18 mouse cellular contexts compared by ENCODE assay signal in the genomic region with DNA sequence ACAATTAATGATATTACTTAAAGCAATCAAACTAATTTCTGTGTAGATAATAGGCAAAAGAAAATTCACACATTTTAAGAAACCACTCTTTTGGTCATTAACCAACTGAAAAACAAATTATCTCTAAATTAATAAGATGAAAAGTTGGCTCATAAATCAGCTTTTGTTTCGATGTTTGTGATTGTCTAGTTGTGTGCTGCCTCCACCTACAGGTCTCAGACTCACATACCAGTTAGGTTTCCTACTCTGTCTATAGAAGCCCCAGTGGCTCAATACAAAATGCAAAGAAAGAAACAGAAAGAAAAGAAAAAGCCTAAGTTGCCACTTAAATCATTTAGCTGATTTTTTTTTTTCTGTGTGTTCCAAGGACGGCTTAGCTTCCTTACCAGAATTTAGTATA. TPM values are rescaled to one million over a fixed set of nuclear protein-coding genes. Genes with fewer than 3 reads are reported as not detected.
DNase-seq lines count a peak whose midpoint lies in the region; ATAC-seq and TF ChIP-seq lines count a peak whose summit lies in the region.
"Had no signal": no experiment of that assay in that cellular context is flagged by ENCODE, and none has a peak within 500 bp of the region (broad histone marks: within the 10 kb centered on the region; RNA-seq: fewer than 3 reads in every experiment).

No protein-coding gene starts in this region.

- no peak for ATAC-seq in embryonic facial prominence, embryonic 11.5 days (replicated peaks; ENCODE audit: insufficient number of reproducible peaks, low FRiP score, low TSS enrichment, low read depth)
- ATAC-seq: Patski had no signal

- no peak overlapping the region for H3K4me2 ChIP-seq in embryonic facial prominence, embryonic 11.5 days (ENCODE audit: low read depth, low read length)

- TF ChIP-seq CTCF in left cerebral cortex, adult 2 months (IDR thresholded peaks at IDR 0.05), result peak; percentile 51

- intact Hi-C loops in left cerebral cortex, adult 2 months (cut with DNase I), result loop anchor here (1.0 to 10.0 kb wide), 5 partner anchors 97 to 1502 kb away; partner anchors contain the start of gene Gnpda2
- intact Hi-C loops in left cerebral cortex, postnatal 36 days (cut with DNase I), result loop anchor here (5.0 to 10.0 kb wide), 3 partner anchors 252 to 1499 kb away; partner anchors contain the start of genes Gabrg1 and Gnpda2

- H3K36me3 ChIP-seq in embryonic facial prominence, embryonic 11.5 days (replicated peaks; ENCODE audit: control insufficient read depth, insufficient read depth, low read depth, low read length), result no peaks in the 10 kb centered on the region
- H3K36me3 ChIP-seq in embryonic facial prominence, embryonic 10.5 days (replicated peaks), result no peaks in the 10 kb centered on the region

- DNase-seq in embryonic facial prominence, embryonic 11.5 days (ENCODE audit: low spot score), result peak; percentile 9
- no peak for DNase-seq in embryonic facial prominence, embryonic 10.5 days (ENCODE audit: low spot score)
- DNase-seq in left cerebral cortex, adult 2 months (ENCODE audit: extremely low spot score in 1 of 2, low spot score in 2 of 2), result no peak
- DNase-seq in left cerebral cortex, postnatal 36 days (ENCODE audit: low spot score in 2 of 2), result no peak
- peak; percentile 12 for DNase-seq in embryo, embryonic 11 days
- peak; percentile 39 for DNase-seq in retina, embryonic 14.5 days (ENCODE audit: low spot score)
- no peak for DNase-seq in frontal cortex, adult 2 months (ENCODE audit: extremely low spot score in 1 of 2, low spot score in 1 of 2)
- DNase-seq: B cell, adult 2 months; gastrocnemius, adult 2 months; heart, adult 11 months; lung, postnatal 14 days; spleen, adult 18-20 months; thymus, postnatal 25 days had no signal

- 91% methylated on average over 2 of the region's 2 CpGs for WGBS in embryonic facial prominence, embryonic 11.5 days
- WGBS in embryonic facial prominence, embryonic 10.5 days, result 82% methylated on average over 2 of the region's 2 CpGs

- H3K9me3 ChIP-seq in embryonic facial prominence, embryonic 11.5 days (replicated peaks; ENCODE audit: control insufficient read depth, low read length), result no peaks in the 10 kb centered on the region
- no peaks in the 10 kb centered on the region for H3K9me3 ChIP-seq in embryonic facial prominence, embryonic 10.5 days

- H3K27ac ChIP-seq in embryonic facial prominence, embryonic 11.5 days (replicated peaks; ENCODE audit: low read depth, low read length), result no peak overlapping the region
- no peak overlapping the region for H3K27ac ChIP-seq in embryonic facial prominence, embryonic 10.5 days (replicated peaks)
- no peak overlapping the region; the same call in 1 of the 2 replicates for H3K27ac ChIP-seq in left cerebral cortex, adult 2 months
- H3K27ac ChIP-seq: gastrocnemius, adult 2 months; stomach, postnatal 0 days had no signal

- no peak overlapping the region for H3K9ac ChIP-seq in embryonic facial prominence, embryonic 11.5 days (replicated peaks; ENCODE audit: low read length)

- no peaks in the 10 kb centered on the region for H3K27me3 ChIP-seq in embryonic facial prominence, embryonic 11.5 days (ENCODE audit: control insufficient read depth, insufficient read depth, low read length)
- H3K27me3 ChIP-seq in embryonic facial prominence, embryonic 10.5 days (replicated peaks; ENCODE audit: low read depth, poor library complexity, severe bottlenecking), result peaks cover 39% of the 10 kb centered on the region

- no peaks in the 10 kb centered on the region for H3K4me1 ChIP-seq in embryonic facial prominence, embryonic 11.5 days (ENCODE audit: control insufficient read depth, insufficient read depth, low read length)
- H3K4me1 ChIP-seq in embryonic facial prominence, embryonic 10.5 days, result peaks cover 3% of the 10 kb centered on the region; the same call in 1 of the 2 replicates

- H3K4me3 ChIP-seq in embryonic facial prominence, embryonic 11.5 days (ENCODE audit: low read depth, low read length), result no peak overlapping the region
- H3K4me3 ChIP-seq in embryonic facial prominence, embryonic 10.5 days, result no peak overlapping the region
- peak overlapping the region; percentile 81 for H3K4me3 ChIP-seq in left cerebral cortex, adult 2 months
- H3K4me3 ChIP-seq: erythroblast, embryonic 14.5 days; gastrocnemius, adult 2 months had no signal

RNA-seq across cellular contexts. Expression of gene Gabra2, which starts 1.8 kb away (rescaled TPM):
- 0.47 and 1.2 TPM in 2 replicates for polyA plus RNA-seq in embryonic facial prominence, embryonic 11.5 days (2014; fragmentation: Nextera tagmentation; extraction: Ambion mirVana)
- polyA plus RNA-seq in embryonic facial prominence, embryonic 10.5 days (2016; fragmentation: Nextera tagmentation; extraction: Ambion mirVana), result 0.84 and 0.93 TPM in 2 replicates
- 10 to 100 TPM; 91.3 to 96.7 TPM for total RNA-seq in left cerebral cortex, adult 2 months (2021)
- 10 to 100 TPM; 68.7 to 98.3 TPM for total RNA-seq in left cerebral cortex, postnatal 36 days (2021)
- polyA plus RNA-seq in frontal cortex, adult 2 months (2012; rRNA removed), result 46.2 and 57.3 TPM in 2 replicates
- total RNA-seq: common myeloid progenitor, adult 5-6 weeks had no signal
- polyA plus RNA-seq: erythroblast, embryonic 14.5 days; heart, postnatal 0 days; Patski had no signal

Comparison
In these comparisons a context has a peak if more than half of its experiments do, and no peak if none do; other contexts are left out.
1. DNase-seq: peak in embryonic facial prominence, embryonic 11.5 days (single experiment), embryo, embryonic 11 days (single experiment) and retina, embryonic 14.5 days (single experiment); none in embryonic facial prominence, embryonic 10.5 days (single experiment), left cerebral cortex, adult 2 months (0 of 2), left cerebral cortex, postnatal 36 days (0 of 2) and frontal cortex, adult 2 months (0 of 2).
2. RNA of gene Gabra2, which starts 1.8 kb away (polyA plus RNA-seq): 46.2 to 57.3 TPM in frontal cortex, adult 2 months; 0.47 to 1.2 TPM in embryonic facial prominence, embryonic 11.5 days and 0.84 to 0.93 TPM in embryonic facial prominence, embryonic 10.5 days; every median in the first group is over 10 times any median in the second.